Mouse (Mus musculus): ENCODE data around the gene Vmn1r195. TPM values are rescaled to one million over a fixed set of nuclear protein-coding genes. Genes with fewer than 3 reads are reported as not detected.
"Not testable (repeated sequence)": the region's sequence is repeated elsewhere in the genome, so short reads cannot be mapped to it uniquely, and the experiment has no call there.

Gene Vmn1r195
- not detected for polyA plus RNA-seq (2017; shearing (Covaris generic))

- not testable (repeated sequence) for ATAC-seq
These were observed at the start of gene Vmn1r195 for GRCm38 (mm10) chr13:22270222-22270621. TSS of gene Vmn1r195 (plus strand) at chr13:22270522.

- ATAC-seq: not testable (repeated sequence)
These were observed 47.3 kb upstream of the Vmn1r195 start, which contains the start of gene Vmn1r193 for GRCm38 (mm10) chr13:22223060-22223459. TSS of gene Vmn1r193 (minus strand) at chr13:22223160.

GRCm38 (mm10) chr13:22243915-22244314, 26.4 kb upstream of the Vmn1r195 start, which contains the start of gene Vmn1r194:
TSS of gene Vmn1r194 (plus strand) at chr13:22244215.
- ATAC-seq: no peak

DNA sequence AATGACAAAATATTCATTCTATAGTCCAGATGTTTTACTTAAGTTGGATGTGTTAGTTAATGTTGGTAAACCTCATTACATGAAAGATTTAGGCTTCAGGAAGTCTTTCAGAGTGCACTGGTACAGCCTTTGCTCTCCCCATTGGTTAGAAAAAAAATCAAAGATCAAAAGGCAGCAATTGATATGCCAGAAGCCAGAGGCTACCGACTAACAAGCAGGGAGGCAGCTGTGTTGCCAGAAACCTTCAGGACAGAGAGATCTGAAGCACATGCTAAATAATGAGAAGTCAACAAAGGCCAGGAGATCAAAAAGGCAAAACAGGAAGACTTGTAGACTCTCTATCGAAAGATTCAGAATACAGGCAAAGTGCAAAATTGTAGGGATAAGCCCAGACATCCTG, 1.4 kb downstream of the Vmn1r195 start:
- ATAC-seq: no peak

GRCm38 (mm10) chr13:22284578-22284977, 14.3 kb downstream of the Vmn1r195 start:
- ATAC-seq: no peak

DNA sequence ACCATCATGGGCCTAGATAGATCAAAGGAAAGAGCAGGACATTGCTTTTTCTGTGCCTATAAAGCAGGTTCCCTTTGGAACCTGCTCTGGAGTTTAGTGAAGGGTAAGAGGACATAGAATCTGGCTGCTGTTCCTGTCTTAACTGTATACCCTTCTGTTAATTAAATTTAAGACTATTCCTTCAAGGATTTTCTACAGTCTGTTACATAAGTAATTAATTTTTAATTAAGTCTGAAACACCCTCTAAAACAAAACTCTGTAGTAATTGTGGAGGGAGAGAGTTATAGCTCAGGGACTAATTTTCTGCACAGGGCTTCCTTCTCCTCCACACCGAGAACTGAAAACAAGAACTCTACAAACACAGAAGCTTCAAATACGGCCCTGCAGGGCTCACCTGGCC, 19.3 kb downstream of the Vmn1r195 start, which contains the start of gene Vmn1r196:
Gene Vmn1r196, plus strand, starts transcription at position 301 of the 400 bp plus-strand sequence.
- no peak for ATAC-seq

GRCm38 (mm10) chr13:22308075-22308474, 37.8 kb downstream of the Vmn1r195 start:
- ATAC-seq: not testable (repeated sequence)

DNA sequence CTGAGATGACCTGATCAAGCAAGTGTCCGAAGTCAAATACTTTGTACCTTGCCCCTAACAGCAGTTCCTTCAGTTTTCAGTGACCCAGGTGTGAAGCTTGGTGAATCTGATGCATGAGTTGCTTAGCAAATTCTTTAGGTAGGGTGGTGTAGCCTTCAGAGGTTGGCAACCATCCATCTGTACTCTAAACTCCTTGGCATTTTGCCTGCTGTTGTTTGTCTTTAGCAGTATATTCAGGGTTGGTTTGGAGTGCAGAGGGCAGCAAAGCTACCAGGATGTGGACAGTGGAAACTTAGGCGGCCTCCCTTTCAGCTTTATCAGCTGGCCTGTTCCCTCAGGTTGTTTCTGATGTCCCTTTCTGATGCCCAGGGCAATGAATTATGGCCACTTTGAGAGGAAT, 45.0 kb downstream of the Vmn1r195 start:
- no peak for ATAC-seq

DNA sequence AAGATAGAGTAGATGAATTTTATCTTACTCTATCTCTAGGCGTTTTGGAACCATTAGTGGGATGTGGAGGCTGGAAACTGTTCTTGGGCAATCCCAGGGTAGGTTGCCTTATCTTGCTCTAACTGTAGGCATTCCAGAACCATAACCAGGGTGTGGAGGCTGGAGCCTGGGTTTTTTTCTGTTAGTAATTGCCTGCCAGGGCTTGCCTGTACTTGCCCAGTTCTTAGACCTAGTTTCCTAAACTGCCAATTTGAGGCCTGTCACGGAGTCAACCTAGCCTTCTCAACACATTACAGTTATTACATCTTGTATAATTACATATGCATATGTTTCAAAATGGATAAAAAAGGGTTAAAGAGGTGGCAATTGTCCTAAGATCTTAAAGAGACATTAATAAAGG, 47.0 kb downstream of the Vmn1r195 start:
- no peak for ATAC-seq

- ATAC-seq: no peak
These were observed 49.8 kb downstream of the Vmn1r195 start for GRCm38 (mm10) chr13:22320091-22320490.

DNA sequence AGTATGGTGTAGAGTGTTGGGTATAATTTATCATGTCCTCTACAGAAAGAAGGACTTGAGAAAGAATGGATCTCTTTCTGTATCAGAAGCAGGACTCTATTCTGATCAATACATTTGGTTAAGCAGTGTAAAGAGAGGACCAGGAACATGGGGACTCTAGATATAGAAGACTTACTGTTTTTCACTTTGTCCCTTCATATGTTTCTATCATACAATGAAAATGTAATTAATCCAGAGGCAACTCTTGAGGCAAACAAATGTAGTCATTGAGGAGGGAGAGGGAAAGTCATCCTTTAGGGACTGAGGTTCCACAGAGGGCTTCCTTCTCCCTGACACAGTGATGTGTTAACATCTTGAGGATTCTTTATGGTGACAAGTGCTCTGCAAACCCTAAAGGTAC, 54.0 kb downstream of the Vmn1r195 start, which contains the start of gene Vmn1r197:
Gene Vmn1r197, plus strand, starts transcription at position 301 of the 400 bp plus-strand sequence.
- ATAC-seq: no peak

Other genes with a start within 250 kb of the Vmn1r195 start
- not detected for gene Hist1h2ah, start 235.0 kb upstream of the Vmn1r195 start, polyA plus RNA-seq (2017; shearing (Covaris generic))
- 1 to 10 TPM in 1 of 2 experiments, not detected in 1; 4.8 TPM for gene Hist1h2bk, start 234.7 kb upstream of the Vmn1r195 start, polyA plus RNA-seq (2017; shearing (Covaris generic))
- 1 to 10 TPM; 5.4 to 6.7 TPM for gene Hist1h4i, start 229.2 kb upstream of the Vmn1r195 start, polyA plus RNA-seq (2017; shearing (Covaris generic))
- gene Hist1h2ag, start 227.6 kb upstream of the Vmn1r195 start, polyA plus RNA-seq (2017; shearing (Covaris generic)): not detected
- gene Hist1h2bj, start 227.3 kb upstream of the Vmn1r195 start, polyA plus RNA-seq (2017; shearing (Covaris generic)): 1 to 10 TPM; 3.8 to 9.5 TPM
- not detected for gene Vmn1r188, start 186.1 kb upstream of the Vmn1r195 start, polyA plus RNA-seq (2017; shearing (Covaris generic))
- gene Vmn1r189, start 164.7 kb upstream of the Vmn1r195 start, polyA plus RNA-seq (2017; shearing (Covaris generic)): not detected
- not detected for gene Vmn1r191, start 86.6 kb upstream of the Vmn1r195 start, polyA plus RNA-seq (2017; shearing (Covaris generic))
- gene Vmn1r192, start 79.4 kb upstream of the Vmn1r195 start, polyA plus RNA-seq (2017; shearing (Covaris generic)): not detected
- not detected for gene Vmn1r193, start 47.4 kb upstream of the Vmn1r195 start, polyA plus RNA-seq (2017; shearing (Covaris generic))
- gene Vmn1r194, start 26.3 kb upstream of the Vmn1r195 start, polyA plus RNA-seq (2017; shearing (Covaris generic)): not detected
- gene Vmn1r196, start 19.4 kb downstream of the Vmn1r195 start, polyA plus RNA-seq (2017; shearing (Covaris generic)): not detected
- gene Vmn1r197, start 54.1 kb downstream of the Vmn1r195 start, polyA plus RNA-seq (2017; shearing (Covaris generic)): not detected
- gene Vmn1r198, start 79.8 kb downstream of the Vmn1r195 start, polyA plus RNA-seq (2017; shearing (Covaris generic)): not detected
- gene Vmn1r199, start 109.3 kb downstream of the Vmn1r195 start, polyA plus RNA-seq (2017; shearing (Covaris generic)): not detected
- not detected for gene Vmn1r200, start 119.9 kb downstream of the Vmn1r195 start, polyA plus RNA-seq (2017; shearing (Covaris generic))
- not detected for gene Vmn1r201, start 201.4 kb downstream of the Vmn1r195 start, polyA plus RNA-seq (2017; shearing (Covaris generic))
- gene Vmn1r202, start 234.9 kb downstream of the Vmn1r195 start, polyA plus RNA-seq (2017; shearing (Covaris generic)): not detected
- under 1 TPM in 1 of 2 experiments, not detected in 1; 0.16 TPM for gene Vmn1r203, start 247.6 kb downstream of the Vmn1r195 start, polyA plus RNA-seq (2017; shearing (Covaris generic))